In the genomic region with DNA sequence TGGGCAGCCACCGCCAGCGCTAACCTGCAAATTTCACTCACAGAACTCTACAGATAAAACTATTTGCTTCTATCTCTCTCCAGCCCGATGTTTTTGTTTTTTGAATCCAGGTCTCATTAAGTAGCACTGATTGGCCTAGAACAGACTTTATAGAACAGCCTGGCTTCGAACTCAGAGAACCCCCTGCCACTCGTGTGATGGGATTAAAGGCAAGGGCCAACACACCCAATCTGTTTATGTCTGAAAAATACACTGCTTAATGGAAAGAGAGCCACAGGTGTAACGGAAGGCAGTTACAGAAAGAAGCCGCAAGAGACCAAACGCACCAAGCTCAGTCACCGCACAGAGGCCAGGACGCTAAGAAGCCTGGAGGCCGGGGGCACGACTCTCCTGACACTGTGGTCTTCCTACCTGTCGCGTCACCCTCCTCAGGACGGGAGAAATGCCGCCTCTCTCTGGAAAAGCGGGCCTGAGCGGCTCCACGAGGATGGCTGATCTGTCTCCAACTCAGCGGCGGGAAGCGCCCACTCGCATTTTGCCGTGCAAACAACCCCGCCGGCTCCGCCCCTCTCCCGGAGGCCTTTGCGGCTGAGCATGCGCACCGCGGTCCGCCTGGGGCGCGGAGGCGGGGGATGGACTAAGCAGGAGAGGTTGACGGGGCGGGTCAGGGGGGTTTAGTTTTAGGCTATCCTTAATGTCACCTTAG, we compare ENCODE assay signal across 7 mouse cellular contexts. TPM values are rescaled to one million over a fixed set of nuclear protein-coding genes. Genes with fewer than 3 reads are reported as not detected.
DNase-seq lines count a peak whose midpoint lies in the region; ATAC-seq and TF ChIP-seq lines count a peak whose summit lies in the region.

A gene (minus strand): TSS at position 568 of the 706 bp plus-strand sequence.

- H3K9ac ChIP-seq in intestine, postnatal 0 days (ENCODE audit: low read depth, low read length) = peak within 1 kb of the TSS; percentile 56
- H3K9ac ChIP-seq in midbrain, embryonic 12.5 days (replicated peaks) = peak within 1 kb of the TSS; percentile 76

- no peaks in the 10 kb centered on the region; the same call in 1 of the 2 replicates for H3K4me1 ChIP-seq in intestine, postnatal 0 days (replicated peaks; ENCODE audit: control insufficient read depth, insufficient read depth, low read length)
- peaks cover 4% of the 10 kb centered on the region; the same call in 1 of the 2 replicates for H3K4me1 ChIP-seq in midbrain, embryonic 12.5 days
- peaks cover 2% of the 10 kb centered on the region; the same call in 1 of the 2 replicates for H3K4me1 ChIP-seq in small intestine, adult 2 months (ENCODE audit: control insufficient read depth, insufficient read depth, insufficient read length, low read length)

- intact Hi-C loops in left cerebral cortex, postnatal 4 days (cut with DNase I) = no loop called here

- peak within 1 kb of the TSS; percentile 76 for H3K4me3 ChIP-seq in intestine, postnatal 0 days (ENCODE audit: low read depth, low read length)
- peak within 1 kb of the TSS; percentile 73 for H3K4me3 ChIP-seq in midbrain, embryonic 12.5 days
- H3K4me3 ChIP-seq in small intestine, adult 2 months (ENCODE audit: low read depth, low read length) = peak within 1 kb of the TSS; percentile 83

- H3K4me2 ChIP-seq in intestine, postnatal 0 days (replicated peaks; ENCODE audit: low read depth) = peak within 1 kb of the TSS; percentile 77
- H3K4me2 ChIP-seq in midbrain, embryonic 12.5 days (replicated peaks) = peak within 1 kb of the TSS; percentile 83

- peak; percentile 95 for DNase-seq in adrenal gland, adult 2 months
- DNase-seq in embryo, embryonic 11.5 days (ENCODE audit: low read depth, low spot score) = peak; percentile 81
- DNase-seq in gastrocnemius, postnatal 4 days (ENCODE audit: low spot score in 2 of 2) = peak; percentile 85 to 93
- DNase-seq in left cerebral cortex, postnatal 4 days = peak; percentile 93

- TF ChIP-seq POLR2A in small intestine, adult 2 months (IDR thresholded peaks at IDR 0.05; ENCODE audit: low read depth, low read length) = peak; percentile 57; the same call in 1 of the 2 replicates

- 1% methylated on average over 38 of the region's 38 CpGs for WGBS in intestine, postnatal 0 days
- 1% methylated on average over 38 of the region's 38 CpGs for WGBS in midbrain, embryonic 12.5 days
- under 1% methylated on average over 38 of the region's 38 CpGs for WGBS in small intestine, adult 2 months

- H3K27me3 ChIP-seq in intestine, postnatal 0 days (replicated peaks; ENCODE audit: control insufficient read depth, insufficient read depth, low read length) = no peaks in the 10 kb centered on the region
- H3K27me3 ChIP-seq in midbrain, embryonic 12.5 days = no peaks in the 10 kb centered on the region
- no peaks in the 10 kb centered on the region for H3K27me3 ChIP-seq in small intestine, adult 2 months (ENCODE audit: control insufficient read depth, insufficient read depth, low read length)

- H3K27ac ChIP-seq in intestine, postnatal 0 days (ENCODE audit: low read depth, low read length) = no peak within 1 kb of the TSS
- H3K27ac ChIP-seq in midbrain, embryonic 12.5 days (replicated peaks) = peak within 1 kb of the TSS; percentile 49; the same call in 1 of the 2 replicates
- no peak within 1 kb of the TSS for H3K27ac ChIP-seq in small intestine, adult 2 months (ENCODE audit: insufficient read depth, low read depth, low read length)

- H3K36me3 ChIP-seq in intestine, postnatal 0 days (ENCODE audit: control insufficient read depth, insufficient read depth) = 0 out of 2 replicates have a peak, but pooled peaks cover 11% of the 10 kb centered on the region
- H3K36me3 ChIP-seq in midbrain, embryonic 12.5 days = peaks cover 22% of the 10 kb centered on the region
- no peaks in the 10 kb centered on the region for H3K36me3 ChIP-seq in small intestine, adult 2 months (ENCODE audit: control insufficient read depth, insufficient read depth, low read length)

- peak; percentile 89 for ATAC-seq in intestine, postnatal 0 days
- peak; percentile 91 for ATAC-seq in midbrain, embryonic 12.5 days (ENCODE audit: low FRiP score, low read depth)

- TF ChIP-seq CTCF in intestine, postnatal 0 days (IDR thresholded peaks at IDR 0.05; ENCODE audit: low read depth) = no peak
- no peak for TF ChIP-seq CTCF in small intestine, adult 2 months (IDR thresholded peaks at IDR 0.05; ENCODE audit: extremely low read depth, insufficient read length, insufficient replicate concordance, low read depth, low read length)

- H3K9me3 ChIP-seq in intestine, postnatal 0 days (ENCODE audit: control insufficient read depth) = no peaks in the 10 kb centered on the region
- no peaks in the 10 kb centered on the region for H3K9me3 ChIP-seq in midbrain, embryonic 12.5 days

RNA-seq across cellular contexts. Expression of the gene that starts here (rescaled TPM):
- total RNA-seq in adrenal gland, adult 2 months (2021) = 1 to 10 TPM; 5.9 to 7.3 TPM
- polyA plus RNA-seq in adrenal gland, adult 2 months (2012; rRNA removed) = 0.47 TPM in 2 replicates
- 1 to 10 TPM; 6.8 to 6.9 TPM for total RNA-seq in gastrocnemius, postnatal 4 days (2021)
- polyA plus RNA-seq in intestine, postnatal 0 days (2015; fragmentation: Nextera tagmentation; extraction: Ambion mirVana) = 6.4 and 6.5 TPM in 2 replicates
- 10 to 100 TPM; 15.6 to 17.5 TPM for total RNA-seq in left cerebral cortex, postnatal 4 days (2021)
- polyA plus RNA-seq in midbrain, embryonic 12.5 days (2016; fragmentation: Nextera tagmentation; extraction: Ambion mirVana) = 28.2 and 31.6 TPM in 2 replicates
- 0.20 and 0.39 TPM in 2 replicates for polyA plus RNA-seq in small intestine, adult 2 months (2012; rRNA removed)
